Mouse (Mus musculus): ENCODE results near the gene Rmdn2. TPM values are rescaled to one million over a fixed set of nuclear protein-coding genes. Genes with fewer than 3 reads are reported as not detected.

The Rmdn2 gene
- polyA plus RNA-seq, 1 experiment: 7.3 TPM

- H3K4me1 ChIP-seq (ENCODE audit: control insufficient read depth, insufficient read depth, low read length): peaks cover 17% of the 10 kb centered on the region
- H3K4me3 ChIP-seq (ENCODE audit: insufficient read depth, low read length): no peak overlapping the region
- no peak for TF ChIP-seq POLR2A (IDR thresholded peaks at IDR 0.05; ENCODE audit: borderline replicate concordance, low read depth, low read length)
- no peak for TF ChIP-seq CTCF (IDR thresholded peaks at IDR 0.05; ENCODE audit: low read depth, low read length)
- H3K27ac ChIP-seq (ENCODE audit: insufficient read depth, low read depth, low read length): no peak overlapping the region
These were observed 15.7 kb upstream of the Rmdn2 start for GRCm38 (mm10) chr17:79595996-79596395.

GRCm38 (mm10) chr17:79598151-79598550 is 13.5 kb upstream of the Rmdn2 start:
- Histone ChIP-seq H3K4me1 (ENCODE audit: control insufficient read depth, insufficient read depth, low read length) (peaks cover 17% of the 10 kb centered on the region), H3K27ac (ENCODE audit: insufficient read depth, low read depth, low read length) (no peak overlapping the region), H3K4me3 (ENCODE audit: insufficient read depth, low read length) (no peak overlapping the region)
- no peak for TF ChIP-seq POLR2A (IDR thresholded peaks at IDR 0.05; ENCODE audit: borderline replicate concordance, low read depth, low read length)
- TF ChIP-seq CTCF (IDR thresholded peaks at IDR 0.05; ENCODE audit: low read depth, low read length): no peak

GRCm38 (mm10) chr17:79598596-79599577 is 12.8 kb upstream of the Rmdn2 start:
- no peak overlapping the region for H3K4me3 ChIP-seq (ENCODE audit: insufficient read depth, low read length)
- TF ChIP-seq CTCF (IDR thresholded peaks at IDR 0.05; ENCODE audit: low read depth, low read length) (no peak), POLR2A (IDR thresholded peaks at IDR 0.05; ENCODE audit: borderline replicate concordance, low read depth, low read length) (no peak)
- H3K4me1 ChIP-seq (ENCODE audit: control insufficient read depth, insufficient read depth, low read length): peaks cover 17% of the 10 kb centered on the region
- 0 out of 2 replicates have a peak overlapping the region, but pooled peaks have one; percentile 4 for H3K27ac ChIP-seq (ENCODE audit: insufficient read depth, low read depth, low read length)

GRCm38 (mm10) chr17:79600108-79600507 is 11.6 kb upstream of the Rmdn2 start:
- peaks cover 17% of the 10 kb centered on the region for H3K4me1 ChIP-seq (ENCODE audit: control insufficient read depth, insufficient read depth, low read length)
- TF ChIP-seq CTCF (IDR thresholded peaks at IDR 0.05; ENCODE audit: low read depth, low read length) (no peak), POLR2A (IDR thresholded peaks at IDR 0.05; ENCODE audit: borderline replicate concordance, low read depth, low read length) (no peak)
- no peak overlapping the region for H3K4me3 ChIP-seq (ENCODE audit: insufficient read depth, low read length)
- no peak overlapping the region for H3K27ac ChIP-seq (ENCODE audit: insufficient read depth, low read depth, low read length)

- Histone ChIP-seq H3K4me1 (ENCODE audit: control insufficient read depth, insufficient read depth, low read length) (peaks cover 17% of the 10 kb centered on the region), H3K27ac (ENCODE audit: insufficient read depth, low read depth, low read length) (no peak overlapping the region)
- TF ChIP-seq POLR2A (IDR thresholded peaks at IDR 0.05; ENCODE audit: borderline replicate concordance, low read depth, low read length) (no peak), CTCF (IDR thresholded peaks at IDR 0.05; ENCODE audit: low read depth, low read length) (no peak)
These were observed 9.3 kb upstream of the Rmdn2 start for GRCm38 (mm10) chr17:79602381-79602780.

GRCm38 (mm10) chr17:79603427-79603826 is 8.2 kb upstream of the Rmdn2 start:
- no peak overlapping the region for H3K4me3 ChIP-seq (ENCODE audit: insufficient read depth, low read length)
- TF ChIP-seq CTCF (IDR thresholded peaks at IDR 0.05; ENCODE audit: low read depth, low read length) (no peak), POLR2A (IDR thresholded peaks at IDR 0.05; ENCODE audit: borderline replicate concordance, low read depth, low read length) (no peak)
- H3K27ac ChIP-seq (ENCODE audit: insufficient read depth, low read depth, low read length): no peak overlapping the region
- peaks cover 17% of the 10 kb centered on the region for H3K4me1 ChIP-seq (ENCODE audit: control insufficient read depth, insufficient read depth, low read length)

More at GRCm38 (mm10) chr17:79602381-79602780, 9.3 kb upstream of the Rmdn2 start:
- H3K4me3 ChIP-seq (ENCODE audit: insufficient read depth, low read length): no peak overlapping the region

- Histone ChIP-seq H3K4me1 (ENCODE audit: control insufficient read depth, insufficient read depth, low read length) (no peaks in the 10 kb centered on the region), H3K27ac (ENCODE audit: insufficient read depth, low read depth, low read length) (no peak overlapping the region)
- TF ChIP-seq CTCF (IDR thresholded peaks at IDR 0.05; ENCODE audit: low read depth, low read length): no peak
- TF ChIP-seq POLR2A (IDR thresholded peaks at IDR 0.05; ENCODE audit: borderline replicate concordance, low read depth, low read length): no peak
These were observed 5.9 kb upstream of the Rmdn2 start for GRCm38 (mm10) chr17:79605794-79606193.

GRCm38 (mm10) chr17:79609697-79610096 is 2.0 kb upstream of the Rmdn2 start:
- no peak overlapping the region for H3K4me3 ChIP-seq (ENCODE audit: insufficient read depth, low read length)
- H3K27ac ChIP-seq (ENCODE audit: insufficient read depth, low read depth, low read length): no peak overlapping the region
- no peak for TF ChIP-seq POLR2A (IDR thresholded peaks at IDR 0.05; ENCODE audit: borderline replicate concordance, low read depth, low read length)
- no peak for TF ChIP-seq CTCF (IDR thresholded peaks at IDR 0.05; ENCODE audit: low read depth, low read length)

More at GRCm38 (mm10) chr17:79605794-79606193, 5.9 kb upstream of the Rmdn2 start:
- H3K4me3 ChIP-seq (ENCODE audit: insufficient read depth, low read length): no peak overlapping the region

GRCm38 (mm10) chr17:79610163-79610755 is 1.4 kb upstream of the Rmdn2 start:
- Histone ChIP-seq H3K4me1 (ENCODE audit: control insufficient read depth, insufficient read depth, low read length) (peaks cover 5% of the 10 kb centered on the region; the same call in 1 of the 2 replicates), H3K4me3 (ENCODE audit: insufficient read depth, low read length) (no peak overlapping the region), H3K27ac (ENCODE audit: insufficient read depth, low read depth, low read length) (no peak overlapping the region)
- TF ChIP-seq CTCF (IDR thresholded peaks at IDR 0.05; ENCODE audit: low read depth, low read length): no peak
- TF ChIP-seq POLR2A (IDR thresholded peaks at IDR 0.05; ENCODE audit: borderline replicate concordance, low read depth, low read length): no peak

More at GRCm38 (mm10) chr17:79609697-79610096, 2.0 kb upstream of the Rmdn2 start:
- H3K4me1 ChIP-seq (ENCODE audit: control insufficient read depth, insufficient read depth, low read length): peaks cover 5% of the 10 kb centered on the region; the same call in 1 of the 2 replicates

Data from bone marrow macrophage, adult 2 months (primary cell).